Mouse (Mus musculus) embryonic facial prominence, embryonic 14.5 days (tissue): ENCODE measurements at regions not wholly inside any gene's neighbourhood (a gene's known extent, or its start where the extent isn't known, plus 50 kb on each side); places are given as distances from the start of the nearest gene placed in this dataset.

Source experiments
- ATAC-seq: fragments of 200-750 bp; cut with Nextera tagmentation; 2 replicates; pipeline ENCODE4 v1.8.0; 2017; ENCODE audit warnings: low read depth, moderate number of reproducible peaks, moderate TSS enrichment
- DNase-seq: peaks from one replicate; pipeline ENCODE4 v3.0.0-alpha.2; 2015; ENCODE audit warnings: low spot score
- H3K27ac ChIP-seq: fragments of 300-500 bp; sonication (generic); replicated peaks from 2 replicates; pipeline ENCODE4 v1.5.1; 2014; ENCODE audit warnings: low read depth, mild to moderate bottlenecking, low read length, moderate library complexity
- H3K27me3 ChIP-seq: fragments of 300-500 bp; sonication (generic); replicated peaks from 2 replicates; pipeline ENCODE4 v1.6.1; 2014; ENCODE audit warnings: low read length; ENCODE audit not compliant: control insufficient read depth, insufficient read depth
- H3K36me3 ChIP-seq: fragments of 300-500 bp; sonication (generic); 2 replicates; pipeline ENCODE4 v1.6.1; 2014; ENCODE audit warnings: low read length, mixed read lengths; ENCODE audit not compliant: control insufficient read depth, insufficient read depth
- H3K4me1 ChIP-seq: fragments of 300-500 bp; sonication (generic); 2 replicates; pipeline ENCODE4 v1.6.1; 2014; ENCODE audit warnings: antibody characterized with exemption, low read length; ENCODE audit not compliant: control insufficient read depth, insufficient read depth
- H3K4me2 ChIP-seq: fragments of 300-500 bp; sonication (generic); 2 replicates; pipeline ENCODE4 v1.6.1; 2014; ENCODE audit warnings: low read depth, mild to moderate bottlenecking, low read length, moderate library complexity, mixed read lengths
- H3K4me3 ChIP-seq: fragments of 300-500 bp; sonication (generic); 2 replicates; pipeline ENCODE4 v1.5.1; 2014; ENCODE audit warnings: low read depth, mild to moderate bottlenecking, low read length
- H3K9ac ChIP-seq: fragments of 300-500 bp; sonication (generic); 2 replicates; pipeline ENCODE4 v1.6.1; 2014; ENCODE audit warnings: low read depth, mild to moderate bottlenecking, low read length, moderate library complexity, mixed read lengths
- H3K9me3 ChIP-seq: fragments of 300-500 bp; sonication (generic); 2 replicates; pipeline ENCODE4 v1.6.1; 2016; ENCODE audit warnings: low read length; ENCODE audit not compliant: control insufficient read depth
- WGBS: fragments of 180-500 bp; shearing (Covaris S2); extraction: QIAGEN DNeasy Blood & Tissue Kit; methylation state at CpG from one replicate; pipeline ENCODE4 v1.1.7; 2014; 5-methylcytosine and 5-hydroxymethylcytosine counted together

DNA sequence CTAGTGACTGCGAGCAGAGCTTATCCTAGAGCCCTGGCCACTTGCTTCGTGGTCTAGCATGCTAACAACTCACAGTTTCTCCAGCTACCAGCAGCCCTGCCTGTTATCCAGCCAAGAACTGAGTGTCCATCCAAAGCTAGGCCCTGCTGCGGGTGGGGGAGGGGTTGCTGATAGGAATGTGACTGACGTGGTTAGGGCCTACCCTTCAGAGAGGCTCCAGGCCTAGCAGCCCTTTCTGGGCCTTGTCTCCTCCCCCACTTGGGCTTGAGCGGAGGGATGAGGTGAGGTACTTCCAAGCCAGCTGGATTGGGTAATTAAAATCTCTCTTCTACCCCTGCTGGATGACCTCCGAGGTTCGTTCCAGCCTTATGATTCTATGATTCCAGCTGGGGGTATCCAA lies 79.2 kb downstream of the Efnb1 start:
- H3K4me2 ChIP-seq = no peak overlapping the region
- peaks cover 14% of the 10 kb centered on the region; the same call in 1 of the 2 replicates for H3K4me1 ChIP-seq
- no peak overlapping the region for H3K4me3 ChIP-seq
- H3K36me3 ChIP-seq = no peaks in the 10 kb centered on the region
- peaks cover 14% of the 10 kb centered on the region for H3K27me3 ChIP-seq
- ATAC-seq (no peak), DNase-seq (no peak)
- no peak overlapping the region; the same call in 1 of the 2 replicates for H3K9ac ChIP-seq
- WGBS = 67% methylated on average over 7 of the region's 7 CpGs
- no peak overlapping the region for H3K27ac ChIP-seq
- no peaks in the 10 kb centered on the region for H3K9me3 ChIP-seq

DNA sequence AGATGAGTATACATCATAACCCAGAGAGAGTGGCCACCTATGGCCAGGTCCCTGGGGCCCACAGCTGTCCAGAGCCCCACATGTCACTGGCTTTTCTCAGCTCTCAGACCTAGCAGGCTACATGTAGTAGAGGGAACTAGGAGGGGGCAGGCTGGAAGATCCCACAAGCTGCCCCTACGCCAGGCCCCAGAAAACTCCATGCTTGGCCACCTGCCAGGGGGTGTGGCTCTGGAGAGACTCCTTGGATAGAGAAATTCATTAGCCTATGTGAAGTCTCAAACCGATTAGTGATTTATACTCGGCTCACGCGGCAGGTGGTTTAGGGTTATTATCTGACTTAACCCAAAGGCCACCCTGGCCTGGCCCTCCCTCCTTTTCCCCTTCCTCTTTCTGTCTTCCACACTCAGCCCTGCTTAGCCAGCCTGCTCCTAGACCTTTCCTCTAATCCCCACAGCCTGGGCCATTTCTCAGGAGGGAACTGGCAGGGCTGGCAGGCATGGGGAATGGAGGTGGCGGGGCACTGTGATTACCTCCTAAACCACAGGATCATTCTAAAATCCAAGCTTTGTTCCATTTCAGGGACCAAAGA lies 77.7 kb downstream of the Efnb1 start:
- Histone ChIP-seq H3K4me2 (no peak overlapping the region), H3K27me3 (peaks cover 7% of the 10 kb centered on the region), H3K9ac (no peak overlapping the region), H3K27ac (no peak overlapping the region), H3K4me3 (no peak overlapping the region), H3K9me3 (no peaks in the 10 kb centered on the region), H3K4me1 (peaks cover 14% of the 10 kb centered on the region; the same call in 1 of the 2 replicates), H3K36me3 (no peaks in the 10 kb centered on the region)
- 64% methylated on average over 6 of the region's 6 CpGs for WGBS
- DNase-seq (peak; percentile 54), ATAC-seq (peak; percentile 9; the same call in 1 of the 2 replicates)

DNA sequence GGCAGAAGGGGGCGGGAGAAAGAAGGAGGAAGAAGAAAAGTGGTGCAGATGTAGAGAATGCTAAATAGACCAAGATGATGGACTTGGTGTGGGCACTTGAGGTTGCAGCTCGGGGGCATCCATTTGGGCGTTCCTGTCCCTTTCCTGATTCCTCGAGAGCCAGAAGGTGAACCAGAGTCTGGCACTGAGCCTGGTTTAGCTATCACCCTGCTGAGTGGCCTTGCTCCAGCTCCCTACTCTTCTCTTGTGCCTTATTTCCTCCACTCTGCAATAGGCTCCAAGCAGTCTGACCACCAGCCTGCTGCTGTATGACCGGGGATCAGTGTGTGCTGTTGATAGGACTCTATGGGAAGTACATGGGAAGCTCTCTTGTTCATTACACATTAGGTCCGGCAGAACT lies 68.1 kb downstream of the Efnb1 start:
- Histone ChIP-seq H3K4me3 (no peak overlapping the region), H3K4me1 (no peaks in the 10 kb centered on the region; the same call in 1 of the 2 replicates), H3K9ac (no peak overlapping the region), H3K36me3 (no peaks in the 10 kb centered on the region), H3K4me2 (no peak overlapping the region), H3K27me3 (peaks cover 5% of the 10 kb centered on the region; the same call in 1 of the 2 replicates), H3K9me3 (no peaks in the 10 kb centered on the region), H3K27ac (no peak overlapping the region)
- 85% methylated on average over 5 of the region's 6 CpGs for WGBS
- ATAC-seq (no peak), DNase-seq (no peak)

DNA sequence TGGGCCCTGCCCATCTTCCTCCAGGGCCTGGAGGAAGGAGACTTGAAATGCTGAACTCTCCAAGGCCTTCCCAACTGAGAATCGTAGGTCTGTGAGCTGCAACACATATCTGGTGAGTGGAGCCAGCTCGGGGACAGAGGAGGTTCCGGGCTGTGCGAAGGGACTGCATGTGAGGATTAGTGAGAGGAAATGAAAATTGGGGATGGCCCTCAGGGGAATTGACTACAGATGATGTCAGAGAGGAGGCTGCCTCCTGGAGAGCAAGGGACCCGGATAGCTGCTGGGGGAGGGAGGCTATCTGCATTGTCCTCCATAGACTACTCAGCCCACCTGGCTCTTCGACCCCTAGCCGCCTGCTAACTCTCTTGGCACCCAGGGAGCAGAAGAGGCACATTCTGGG lies 65.2 kb downstream of the Efnb1 start:
- WGBS = 69% methylated on average over 7 of the region's 7 CpGs
- no peaks in the 10 kb centered on the region for H3K36me3 ChIP-seq

DNA sequence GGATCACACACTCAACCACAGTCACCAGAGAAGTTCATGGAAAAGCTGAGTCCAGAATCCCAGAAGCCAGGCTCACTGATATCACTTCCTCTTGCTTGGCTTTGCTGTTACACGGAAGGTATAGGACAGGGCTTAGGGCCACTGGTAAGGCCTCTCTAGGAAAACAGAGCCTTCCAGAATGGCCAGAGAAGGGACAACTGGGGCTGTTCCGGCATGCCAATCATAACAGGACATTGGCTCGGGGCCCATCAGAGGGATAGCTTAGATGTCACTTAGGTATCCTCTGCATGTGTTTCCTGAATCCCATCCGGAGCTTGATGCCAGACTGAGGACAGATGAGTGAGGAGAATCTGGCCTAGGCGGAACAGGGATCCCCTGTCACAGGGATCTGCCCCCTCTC lies 63.7 kb downstream of the Efnb1 start:
- Histone ChIP-seq H3K9me3 (no peaks in the 10 kb centered on the region), H3K4me2 (peak overlapping the region; percentile 51; the same call in 1 of the 2 replicates), H3K36me3 (no peaks in the 10 kb centered on the region), H3K27me3 (peaks cover 5% of the 10 kb centered on the region; the same call in 1 of the 2 replicates), H3K4me1 (no peaks in the 10 kb centered on the region; the same call in 1 of the 2 replicates), H3K4me3 (no peak overlapping the region), H3K27ac (peak overlapping the region; percentile 48; the same call in 1 of the 2 replicates), H3K9ac (0 out of 2 replicates have a peak overlapping the region, but pooled peaks have one; percentile 43)
- ATAC-seq = peak; percentile 38; the same call in 1 of the 2 replicates
- WGBS = 49% methylated on average over 5 of the region's 5 CpGs
- DNase-seq = peak; percentile 34

More for the DNA sequence above, 65.2 kb downstream of the Efnb1 start:
- H3K9me3 ChIP-seq = no peaks in the 10 kb centered on the region
- H3K4me2 ChIP-seq = no peak overlapping the region
- DNase-seq (no peak), ATAC-seq (no peak; the same call in 1 of the 2 replicates)
- no peaks in the 10 kb centered on the region; the same call in 1 of the 2 replicates for H3K4me1 ChIP-seq
- H3K4me3 ChIP-seq = no peak overlapping the region
- H3K27ac ChIP-seq = no peak overlapping the region
- no peak overlapping the region for H3K9ac ChIP-seq
- H3K27me3 ChIP-seq = no peaks in the 10 kb centered on the region; the same call in 1 of the 2 replicates

DNA sequence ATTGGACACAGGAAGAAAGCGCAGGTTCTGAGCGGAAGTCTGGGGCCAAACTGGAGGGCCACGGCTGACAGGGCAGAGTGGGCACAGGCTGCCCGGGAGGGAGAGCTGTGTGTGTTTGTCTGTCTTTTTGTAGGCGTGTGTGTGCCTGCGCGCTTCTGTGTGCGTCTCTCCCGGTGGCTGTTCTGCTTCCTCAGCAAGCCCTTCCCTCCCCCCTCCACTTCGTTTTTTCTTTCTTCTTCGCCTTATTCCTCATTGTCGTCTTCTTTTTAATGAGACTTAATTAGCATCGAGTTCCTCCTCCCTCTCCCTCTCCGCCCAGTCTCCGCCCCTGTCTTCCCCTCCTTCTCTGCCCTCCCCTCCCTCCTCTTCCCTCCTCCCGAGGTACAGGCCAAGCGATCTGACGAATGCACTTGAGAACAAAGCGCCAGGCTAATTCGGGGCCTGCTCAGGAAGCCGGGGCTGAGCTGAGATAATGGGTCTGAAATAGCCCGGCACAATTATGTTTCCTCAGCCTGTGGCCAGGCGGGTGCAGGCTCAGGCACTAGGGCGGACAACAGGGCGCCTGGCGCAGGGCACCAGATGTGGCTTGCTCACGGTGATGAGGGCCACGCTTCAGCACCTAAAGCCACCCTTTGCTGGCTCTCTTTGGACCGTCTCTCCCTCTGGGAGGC lies 63.2 kb downstream of the Efnb1 start:
- H3K9ac ChIP-seq = peak overlapping the region; percentile 43

More for the DNA sequence above, 63.2 kb downstream of the Efnb1 start:
- peak overlapping the region; percentile 23 for H3K4me3 ChIP-seq
- H3K36me3 ChIP-seq = no peaks in the 10 kb centered on the region
- H3K27me3 ChIP-seq = peaks cover 5% of the 10 kb centered on the region; the same call in 1 of the 2 replicates
- peak overlapping the region; percentile 74 for H3K27ac ChIP-seq
- WGBS = 35% methylated on average over 28 of the region's 29 CpGs
- peak; percentile 90 for DNase-seq
- ATAC-seq = peak; percentile 86
- H3K4me2 ChIP-seq = peak overlapping the region; percentile 51
- no peaks in the 10 kb centered on the region for H3K9me3 ChIP-seq
- no peaks in the 10 kb centered on the region; the same call in 1 of the 2 replicates for H3K4me1 ChIP-seq
